Mouse (Mus musculus) testis, adult 2 months (tissue): Measurements from ENCODE around the gene Paqr6.

Source experiments
- CTCF ChIP-seq: fragments of 200-500 bp; IDR thresholded peaks from 2 replicates; pipeline ENCODE4 v1.5.1; 2012; ENCODE audit warnings: low read depth, mild to moderate bottlenecking, inconsistent platforms, low read length, moderate library complexity; ENCODE audit not compliant: control insufficient read depth, insufficient read depth, insufficient replicate concordance
- POLR2A ChIP-seq: fragments of 200-500 bp; IDR thresholded peaks from 2 replicates; pipeline ENCODE4 v1.6.1; 2012; ENCODE audit warnings: low read depth, mild to moderate bottlenecking, inconsistent platforms, low read length, moderate library complexity; ENCODE audit not compliant: control insufficient read depth

DNA sequence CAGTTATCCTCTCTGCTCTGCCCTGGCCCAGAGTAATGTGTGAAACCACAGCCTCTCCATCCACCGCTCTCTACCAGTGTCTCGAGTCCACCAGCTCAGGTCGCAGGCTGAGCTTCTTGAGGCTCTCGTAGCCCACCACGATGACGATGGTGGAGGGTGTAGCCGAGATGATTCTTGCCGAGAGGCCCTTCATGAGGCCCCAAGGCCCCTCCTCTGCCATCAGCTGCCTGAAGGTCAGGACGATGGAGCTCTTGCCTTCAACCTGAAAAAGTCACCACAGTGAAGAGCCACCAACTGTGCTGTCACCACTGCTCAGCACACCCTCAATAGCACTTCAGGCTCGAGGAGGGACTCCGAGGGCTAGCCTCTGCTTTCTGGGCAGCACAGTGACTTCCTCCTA, 48.3 kb downstream of the Paqr6 start:
- no peak for TF ChIP-seq CTCF
- no peak for TF ChIP-seq POLR2A
